Mouse (Mus musculus) liver, embryonic 15.5 days (tissue): ENCODE measurements at regions not wholly inside any gene's neighbourhood (a gene's known extent, or its start where the extent isn't known, plus 50 kb on each side); places are given as distances from the start of the nearest gene placed in this dataset.

Source experiments
- ATAC-seq: fragments of 200-750 bp; cut with Nextera tagmentation; 2 replicates; pipeline ENCODE4 v1.8.0; 2017; ENCODE audit warnings: moderate number of reproducible peaks, mild to moderate bottlenecking, moderate library complexity; ENCODE audit not compliant: insufficient read depth
- H3K27ac ChIP-seq: fragments of 300-500 bp; sonication (generic); replicated peaks from 2 replicates; pipeline ENCODE4 v1.5.1; 2015; ENCODE audit warnings: mild to moderate bottlenecking, inconsistent platforms
- H3K27me3 ChIP-seq: fragments of 300-500 bp; sonication (generic); 2 replicates; pipeline ENCODE4 v1.6.1; 2015; ENCODE audit warnings: mild to moderate bottlenecking, inconsistent platforms
- H3K36me3 ChIP-seq: fragments of 300-500 bp; sonication (generic); replicated peaks from 2 replicates; pipeline ENCODE4 v1.6.1; 2015; ENCODE audit warnings: moderate library complexity, mild to moderate bottlenecking, inconsistent platforms
- H3K4me1 ChIP-seq: fragments of 300-500 bp; sonication (generic); replicated peaks from 2 replicates; pipeline ENCODE4 v1.6.1; 2015; ENCODE audit warnings: inconsistent platforms
- H3K4me2 ChIP-seq: fragments of 300-500 bp; sonication (generic); 2 replicates; pipeline ENCODE4 v1.6.1; 2015; ENCODE audit warnings: moderate library complexity, mild to moderate bottlenecking, inconsistent platforms
- H3K4me3 ChIP-seq: fragments of 300-500 bp; sonication (generic); replicated peaks from 2 replicates; pipeline ENCODE4 v1.5.1; 2015; ENCODE audit warnings: mild to moderate bottlenecking, inconsistent platforms
- H3K9ac ChIP-seq: fragments of 300-500 bp; sonication (generic); 2 replicates; pipeline ENCODE4 v1.6.1; 2015; ENCODE audit warnings: moderate library complexity, mild to moderate bottlenecking, inconsistent platforms
- H3K9me3 ChIP-seq: fragments of 300-500 bp; sonication (generic); replicated peaks from 2 replicates; pipeline ENCODE4 v1.6.1; 2016; ENCODE audit warnings: inconsistent platforms
- WGBS: fragments of 180-500 bp; shearing (Covaris S2); methylation state at CpG from one replicate; pipeline ENCODE4 v1.1.7; 2015; ENCODE audit warnings: mixed read lengths; ENCODE audit not compliant: insufficient replicate concordance; 5-methylcytosine and 5-hydroxymethylcytosine counted together

GRCm38 (mm10) chr16:50700811-50701517 is 110.0 kb upstream of the Ccdc54 start:
- no peaks in the 10 kb centered on the region for H3K36me3 ChIP-seq
- H3K4me1 ChIP-seq, result no peaks in the 10 kb centered on the region
- no peak overlapping the region for H3K27ac ChIP-seq
- H3K4me3 ChIP-seq, result no peak overlapping the region
- no peaks in the 10 kb centered on the region for H3K27me3 ChIP-seq
- H3K9me3 ChIP-seq, result no peaks in the 10 kb centered on the region
- no peak for ATAC-seq
- whole genome bisulfite sequencing, result 60% methylated on average over 8 of the region's 8 CpGs
- H3K4me2 ChIP-seq, result no peak overlapping the region
- no peak overlapping the region for H3K9ac ChIP-seq

DNA sequence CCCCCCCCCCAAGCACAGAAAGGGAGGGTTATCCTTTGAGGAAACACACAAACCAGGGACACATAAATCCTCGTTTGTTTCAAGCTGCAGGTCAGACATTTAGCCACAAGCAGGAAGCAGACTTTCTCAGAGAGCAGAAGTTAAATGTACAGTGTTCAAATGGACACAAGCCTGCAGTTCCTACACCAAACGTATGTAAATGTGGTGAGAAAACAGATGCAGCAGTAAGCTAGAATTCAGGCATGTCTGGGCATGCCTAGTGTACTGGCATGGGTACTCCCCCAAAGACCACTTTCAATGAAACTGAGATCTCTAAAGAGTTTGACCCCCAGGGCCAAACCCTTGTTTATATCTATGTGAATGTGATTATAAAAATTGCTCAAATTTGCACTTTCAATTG is 109.2 kb upstream of the Ccdc54 start:
- H3K4me2 ChIP-seq, result no peak overlapping the region
- H3K27ac ChIP-seq, result no peak overlapping the region
- H3K4me1 ChIP-seq, result no peaks in the 10 kb centered on the region
- H3K27me3 ChIP-seq, result no peaks in the 10 kb centered on the region
- no peak for ATAC-seq
- no peak overlapping the region for H3K4me3 ChIP-seq
- H3K36me3 ChIP-seq, result no peaks in the 10 kb centered on the region
- no peak overlapping the region for H3K9ac ChIP-seq
- WGBS, result 12% methylated on average over 2 of the region's 2 CpGs
- no peaks in the 10 kb centered on the region for H3K9me3 ChIP-seq

GRCm38 (mm10) chr16:50697722-50698121 is 106.8 kb upstream of the Ccdc54 start:
- Histone ChIP-seq H3K27me3 (no peaks in the 10 kb centered on the region), H3K9me3 (no peaks in the 10 kb centered on the region), H3K9ac (no peak overlapping the region), H3K36me3 (no peaks in the 10 kb centered on the region), H3K4me2 (no peak overlapping the region), H3K4me1 (no peaks in the 10 kb centered on the region), H3K27ac (no peak overlapping the region), H3K4me3 (no peak overlapping the region)
- ATAC-seq, result no peak
- 66% methylated on average over 2 of the region's 2 CpGs for WGBS

- 47% methylated on average over 4 of the region's 4 CpGs for WGBS
- H3K9me3 ChIP-seq, result no peaks in the 10 kb centered on the region
- H3K4me2 ChIP-seq, result no peak overlapping the region
- H3K9ac ChIP-seq, result no peak overlapping the region
- no peaks in the 10 kb centered on the region for H3K27me3 ChIP-seq
- H3K4me1 ChIP-seq, result no peaks in the 10 kb centered on the region
- H3K36me3 ChIP-seq, result no peaks in the 10 kb centered on the region
- ATAC-seq, result no peak
- H3K27ac ChIP-seq, result no peak overlapping the region
- H3K4me3 ChIP-seq, result no peak overlapping the region
Measured at GRCm38 (mm10) chr16:50696052-50696451, 105.1 kb upstream of the Ccdc54 start.

DNA sequence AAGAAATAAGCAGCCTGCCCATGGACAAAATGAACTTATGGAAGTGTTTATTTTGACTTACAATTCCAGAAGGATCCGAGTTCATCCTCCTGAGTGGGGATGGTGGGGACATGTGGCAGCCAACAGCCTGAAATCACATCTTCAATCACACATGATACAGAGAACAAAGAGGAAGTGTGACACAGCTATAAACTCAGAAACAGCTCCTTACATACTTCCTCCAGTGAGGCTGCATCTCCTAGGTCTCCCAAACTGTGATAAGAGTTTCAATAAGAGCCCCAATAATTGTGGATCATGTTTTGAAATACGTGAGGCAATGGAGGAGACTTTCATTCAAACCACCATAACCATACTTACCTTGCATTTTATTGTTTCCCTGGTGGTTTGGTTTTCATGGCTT is 103.1 kb upstream of the Ccdc54 start:
- H3K4me2 ChIP-seq, result no peak overlapping the region
- H3K27me3 ChIP-seq, result no peaks in the 10 kb centered on the region
- 46% methylated on average over 2 of the region's 2 CpGs for WGBS
- H3K36me3 ChIP-seq, result no peaks in the 10 kb centered on the region
- no peak overlapping the region for H3K9ac ChIP-seq
- H3K27ac ChIP-seq, result no peak overlapping the region
- H3K9me3 ChIP-seq, result no peaks in the 10 kb centered on the region
- no peak for ATAC-seq
- H3K4me1 ChIP-seq, result no peaks in the 10 kb centered on the region
- H3K4me3 ChIP-seq, result no peak overlapping the region

GRCm38 (mm10) chr16:50690818-50691217 is 99.9 kb upstream of the Ccdc54 start:
- no peaks in the 10 kb centered on the region for H3K9me3 ChIP-seq
- no peaks in the 10 kb centered on the region for H3K27me3 ChIP-seq
- ATAC-seq, result no peak
- no peaks in the 10 kb centered on the region for H3K36me3 ChIP-seq
- no peak overlapping the region for H3K9ac ChIP-seq
- 18% methylated on average over 7 of the region's 7 CpGs for WGBS
- H3K4me1 ChIP-seq, result no peaks in the 10 kb centered on the region
- H3K4me2 ChIP-seq, result no peak overlapping the region
- H3K27ac ChIP-seq, result no peak overlapping the region
- H3K4me3 ChIP-seq, result no peak overlapping the region

GRCm38 (mm10) chr16:50689525-50689924 is 98.6 kb upstream of the Ccdc54 start:
- no peak overlapping the region for H3K27ac ChIP-seq
- H3K4me2 ChIP-seq, result no peak overlapping the region
- no peaks in the 10 kb centered on the region for H3K9me3 ChIP-seq
- 48% methylated on average over 10 of the region's 10 CpGs for WGBS
- no peak overlapping the region for H3K4me3 ChIP-seq
- no peaks in the 10 kb centered on the region for H3K27me3 ChIP-seq
- H3K36me3 ChIP-seq, result no peaks in the 10 kb centered on the region
- no peak for ATAC-seq
- no peaks in the 10 kb centered on the region for H3K4me1 ChIP-seq
- H3K9ac ChIP-seq, result no peak overlapping the region

GRCm38 (mm10) chr16:50688818-50689506 is 98.0 kb upstream of the Ccdc54 start:
- no peak overlapping the region; the same call in 1 of the 2 replicates for H3K4me2 ChIP-seq
- no peak for ATAC-seq
- 33% methylated on average over 11 of the region's 11 CpGs for WGBS

GRCm38 (mm10) chr16:50679698-50680097 is 88.7 kb upstream of the Ccdc54 start:
- H3K4me1 ChIP-seq, result no peaks in the 10 kb centered on the region
- no peaks in the 10 kb centered on the region for H3K36me3 ChIP-seq
- H3K27ac ChIP-seq, result no peak overlapping the region
- ATAC-seq, result no peak
- no peak overlapping the region for H3K4me2 ChIP-seq
- H3K9me3 ChIP-seq, result no peaks in the 10 kb centered on the region
- no peaks in the 10 kb centered on the region for H3K27me3 ChIP-seq
- WGBS, result 49% methylated on average over 6 of the region's 6 CpGs
- no peak overlapping the region for H3K9ac ChIP-seq
- no peak overlapping the region for H3K4me3 ChIP-seq

More at GRCm38 (mm10) chr16:50688818-50689506, 98.0 kb upstream of the Ccdc54 start:
- Histone ChIP-seq H3K27ac (no peak overlapping the region), H3K4me3 (no peak overlapping the region), H3K9ac (no peak overlapping the region), H3K9me3 (no peaks in the 10 kb centered on the region), H3K36me3 (no peaks in the 10 kb centered on the region), H3K27me3 (no peaks in the 10 kb centered on the region), H3K4me1 (no peaks in the 10 kb centered on the region)

DNA sequence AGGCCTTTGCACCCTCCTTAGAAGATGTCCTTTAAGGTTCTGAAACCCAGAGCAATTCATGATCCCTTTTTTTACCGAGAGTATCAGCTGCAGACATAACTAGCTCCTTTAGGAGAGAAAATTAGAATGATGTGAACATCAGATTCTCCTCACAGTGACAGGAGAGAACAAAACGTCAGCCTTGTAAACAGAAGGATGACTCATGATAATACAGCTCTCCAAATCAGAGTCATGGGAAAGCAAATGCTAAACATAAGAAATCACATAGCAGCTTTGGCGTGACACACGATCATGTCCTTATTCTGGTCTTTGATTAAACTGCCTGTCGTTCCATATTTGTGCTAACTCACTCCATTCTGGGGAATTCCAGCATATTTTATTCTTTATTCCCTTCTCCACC is 82.4 kb upstream of the Ccdc54 start:
- WGBS, result 58% methylated on average over 5 of the region's 5 CpGs
- Histone ChIP-seq H3K4me1 (no peaks in the 10 kb centered on the region), H3K27me3 (no peaks in the 10 kb centered on the region), H3K9ac (no peak overlapping the region), H3K4me3 (no peak overlapping the region), H3K9me3 (no peaks in the 10 kb centered on the region), H3K4me2 (no peak overlapping the region), H3K27ac (no peak overlapping the region), H3K36me3 (no peaks in the 10 kb centered on the region)
- ATAC-seq, result no peak

- ATAC-seq, result no peak
- Histone ChIP-seq H3K9ac (no peak overlapping the region), H3K36me3 (no peaks in the 10 kb centered on the region), H3K27me3 (no peaks in the 10 kb centered on the region), H3K4me2 (no peak overlapping the region), H3K9me3 (no peaks in the 10 kb centered on the region), H3K4me3 (no peak overlapping the region), H3K4me1 (no peaks in the 10 kb centered on the region), H3K27ac (no peak overlapping the region)
- 62% methylated on average over 5 of the region's 5 CpGs for WGBS
Measured at GRCm38 (mm10) chr16:50672713-50673112, 81.8 kb upstream of the Ccdc54 start.
